Mouse (Mus musculus) liver, embryonic 14.5 days (tissue): ENCODE data around the gene Wrnip1.

Experiments
- CTCF ChIP-seq: IDR thresholded peaks from 2 replicates; pipeline ENCODE4 v1.5.1; 2016; ENCODE audit warnings: antibody characterized with exemption, low read depth, control low read depth
- EP300 ChIP-seq: IDR thresholded peaks from 2 replicates; pipeline ENCODE4 v1.6.1; 2016; ENCODE audit warnings: antibody characterized with exemption, low read depth

DNA sequence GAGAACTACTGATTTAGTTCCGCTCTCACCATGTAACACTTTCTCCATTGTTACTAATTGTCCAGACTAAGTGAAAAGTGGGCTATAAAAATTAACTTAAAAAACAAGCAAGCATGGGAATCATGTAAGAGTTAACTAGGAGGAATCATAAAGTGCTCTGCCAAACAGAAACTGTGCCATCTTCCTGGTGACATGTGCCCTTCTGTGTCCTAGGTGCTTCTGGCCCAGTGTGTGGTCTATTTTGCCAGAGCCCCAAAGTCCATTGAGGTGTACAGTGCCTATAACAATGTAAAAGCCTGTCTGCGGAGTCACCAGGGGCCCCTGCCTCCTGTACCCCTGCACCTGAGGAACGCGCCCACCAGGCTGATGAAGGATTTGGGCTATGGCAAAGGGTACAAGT lies 19.8 kb downstream of the Wrnip1 start:
- TF ChIP-seq CTCF = no peak
- TF ChIP-seq EP300 = no peak
